9 mouse cellular contexts compared by ENCODE assay signal in genomic region chr15:36375549-36375885, GRCm38 (mm10).
DNase-seq lines count a peak whose midpoint lies in the region; ATAC-seq and TF ChIP-seq lines count a peak whose summit lies in the region.
"Had no signal": no experiment of that assay in that cellular context is flagged by ENCODE, and none has a peak within 500 bp of the region (broad histone marks: within the 10 kb centered on the region; RNA-seq: fewer than 3 reads in every experiment).

No protein-coding gene starts in this region.

- H3K4me3 ChIP-seq in heart, embryonic 11.5 days (ENCODE audit: low read depth, low read length), result peak overlapping the region; percentile 43
- peak overlapping the region in 1 of 2 experiments; percentile 64; a peak in 1 of 4 replicates for H3K4me3 ChIP-seq in ES-E14 (ENCODE audit: insufficient read depth in 1 of 2, low read depth in 1 of 2, low read length in 2 of 2, poor library complexity in 1 of 2, severe bottlenecking in 1 of 2)
- peak overlapping the region; percentile 56; the same call in 1 of the 2 replicates for H3K4me3 ChIP-seq in hindbrain, embryonic 10.5 days
- peak overlapping the region; percentile 55 for H3K4me3 ChIP-seq in midbrain, embryonic 10.5 days

- peak overlapping the region; percentile 87; the same call in 1 of the 2 replicates for H3K27ac ChIP-seq in heart, embryonic 11.5 days (ENCODE audit: low read depth, low read length)
- no peak overlapping the region for H3K27ac ChIP-seq in ES-E14 (ENCODE audit: insufficient read depth, low read depth, low read length, poor library complexity, severe bottlenecking)
- H3K27ac ChIP-seq in hindbrain, embryonic 10.5 days, result no peak overlapping the region
- H3K27ac ChIP-seq in midbrain, embryonic 10.5 days (replicated peaks), result peak overlapping the region; percentile 67; the same call in 1 of the 2 replicates

- no peaks in the 10 kb centered on the region for H3K9me3 ChIP-seq in heart, embryonic 11.5 days (replicated peaks; ENCODE audit: control insufficient read depth, low read length)
- H3K9me3 ChIP-seq in ES-E14 (ENCODE audit: control insufficient read depth, insufficient read depth, low read depth, low read length), result no peaks in the 10 kb centered on the region
- H3K9me3 ChIP-seq in hindbrain, embryonic 10.5 days, result no peaks in the 10 kb centered on the region
- H3K9me3 ChIP-seq in midbrain, embryonic 10.5 days (replicated peaks), result no peaks in the 10 kb centered on the region

- H3K36me3 ChIP-seq in heart, embryonic 11.5 days (ENCODE audit: control insufficient read depth, insufficient read depth, low read length), result no peaks in the 10 kb centered on the region
- no peaks in the 10 kb centered on the region for H3K36me3 ChIP-seq in ES-E14 (ENCODE audit: control insufficient read depth, insufficient read depth, low read length, poor library complexity, severe bottlenecking)
- no peaks in the 10 kb centered on the region for H3K36me3 ChIP-seq in hindbrain, embryonic 10.5 days
- H3K36me3 ChIP-seq in midbrain, embryonic 10.5 days, result no peaks in the 10 kb centered on the region

- in situ Hi-C loops in ES-E14 (cut with MboI; ENCODE audit: low sequenced_read_pairs in 2 of 2, unreplicated experiment in 2 of 2), result no loop called here

- 6% methylated on average over 1 of the region's 1 CpGs for WGBS in heart, embryonic 11.5 days (ENCODE audit: insufficient replicate concordance)
- 3% methylated on average over 1 of the region's 1 CpGs for WGBS in hindbrain, embryonic 10.5 days
- WGBS in midbrain, embryonic 10.5 days, result 0% methylated on average over 1 of the region's 1 CpGs

- H3K4me2 ChIP-seq in heart, embryonic 11.5 days, result peak overlapping the region; percentile 93

- intact Hi-C loops in heart, postnatal 25 days (cut with DNase I), result loop anchor here (5.0 kb wide), 1 partner anchor 47 kb away; no protein-coding TSS in a partner anchor

- no peaks in the 10 kb centered on the region for H3K27me3 ChIP-seq in heart, embryonic 11.5 days (ENCODE audit: control insufficient read depth, insufficient read depth, low read length)
- peaks cover 38% of the 10 kb centered on the region for H3K27me3 ChIP-seq in hindbrain, embryonic 10.5 days (ENCODE audit: insufficient read depth, poor library complexity, severe bottlenecking)
- peaks cover 57% of the 10 kb centered on the region for H3K27me3 ChIP-seq in midbrain, embryonic 10.5 days (ENCODE audit: low read depth, poor library complexity, severe bottlenecking)
- H3K27me3 ChIP-seq: CH12.LX had no signal

- DNase-seq in heart, postnatal 25 days (ENCODE audit: low spot score), result no peak
- peak; percentile 33 for DNase-seq in ES-E14 (ENCODE audit: low read depth, low spot score)
- DNase-seq in hindbrain, embryonic 10.5 days (ENCODE audit: low spot score), result no peak
- DNase-seq in midbrain, embryonic 10.5 days (ENCODE audit: low spot score), result no peak
- DNase-seq in adrenal gland, postnatal 10 days, result no peak
- DNase-seq in adrenal gland, adult 18-20 months (ENCODE audit: low spot score in 2 of 2), result no peak
- no peak for DNase-seq in layer of hippocampus, postnatal 36 days

- no peak for ATAC-seq in heart, embryonic 11.5 days (replicated peaks; ENCODE audit: insufficient number of reproducible peaks, low FRiP score, low TSS enrichment)

- peaks cover 19% of the 10 kb centered on the region for H3K4me1 ChIP-seq in heart, embryonic 11.5 days (ENCODE audit: control insufficient read depth, insufficient read depth, low read length)
- H3K4me1 ChIP-seq in ES-E14 (ENCODE audit: control insufficient read depth in 2 of 2, insufficient read depth in 2 of 2, low read length in 2 of 2, poor library complexity in 1 of 2), result peaks cover 4 to 11% of the 10 kb centered on the region in 2 experiments
- H3K4me1 ChIP-seq in hindbrain, embryonic 10.5 days (replicated peaks), result peaks cover 24% of the 10 kb centered on the region
- H3K4me1 ChIP-seq in midbrain, embryonic 10.5 days, result peaks cover 25% of the 10 kb centered on the region

- peak overlapping the region; percentile 72 for H3K9ac ChIP-seq in heart, embryonic 11.5 days (ENCODE audit: low read depth, low read length)
- H3K9ac ChIP-seq in ES-E14 (ENCODE audit: insufficient read depth, low read depth, low read length, poor library complexity, severe bottlenecking), result no peak overlapping the region

TF ChIP-seq in ES-E14, 5 proteins besides CTCF, POLR2A, EP300 and RAD21:
- TF ChIP-seq HCFC1 (IDR thresholded peaks at IDR 0.05; ENCODE audit: borderline replicate concordance, insufficient read depth, low read length), result no peak
- no peak for TF ChIP-seq MAFK (IDR thresholded peaks at IDR 0.05; ENCODE audit: insufficient read depth, low read depth, low read length)
- no peak for TF ChIP-seq ZNF384 (IDR thresholded peaks at IDR 0.05; ENCODE audit: low read depth, low read length)
- no peak for TF ChIP-seq ZC3H11A (IDR thresholded peaks at IDR 0.05; ENCODE audit: borderline replicate concordance, low read depth, low read length)
- TF ChIP-seq CHD2 (IDR thresholded peaks at IDR 0.05; ENCODE audit: low read depth, low read length), result no peak
TF ChIP-seq in ES-E14: peak in this region for 0.

Comparison
In these comparisons a context has a peak if more than half of its experiments do, and no peak if none do; other contexts are left out.
1. H3K27ac ChIP-seq: peak in heart, embryonic 11.5 days (single experiment) and midbrain, embryonic 10.5 days (single experiment); none in ES-E14 (single experiment) and hindbrain, embryonic 10.5 days (single experiment).